Mouse (Mus musculus) brain, adult 2 months (tissue): ENCODE measurements around the gene BC049730.

Experiments
- DNase-seq: peaks from one replicate; pipeline ENCODE4 v3.0.0; 2011; ENCODE audit warnings: low read depth, low spot score

BC049730 gene

DNA sequence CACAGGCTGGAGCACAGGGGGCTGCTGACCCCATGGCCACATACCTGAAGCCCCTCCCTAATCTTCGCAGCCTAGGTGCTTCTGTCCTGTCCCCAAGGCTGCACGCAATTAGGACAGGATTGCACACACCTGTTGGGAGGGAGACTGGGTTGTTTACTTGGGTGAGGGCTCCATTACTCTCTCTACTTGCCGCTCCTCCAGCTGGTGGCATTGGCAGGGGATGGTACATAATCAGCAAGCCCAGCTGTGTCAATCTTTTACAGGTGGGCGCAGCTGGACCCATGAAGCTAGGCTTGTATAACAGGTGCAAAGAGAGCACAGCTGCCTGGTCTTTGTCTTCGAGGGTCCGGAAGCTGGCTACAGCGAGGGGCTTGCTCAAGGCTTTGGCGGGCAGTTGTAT, 53.5 kb downstream of the BC049730 start:
- DNase-seq, result no peak
